Mouse (Mus musculus) stomach, embryonic 15.5 days (tissue): ENCODE measurements around the gene Ccdc9. TPM values are rescaled to one million over a fixed set of nuclear protein-coding genes. Genes with fewer than 3 reads are reported as not detected.

Experiments
- ATAC-seq: fragments of 200-750 bp; cut with Nextera tagmentation; 2 replicates; pipeline ENCODE4 v1.8.0; 2017; ENCODE audit warnings: low read depth, moderate number of reproducible peaks, moderate TSS enrichment; ENCODE audit not compliant: insufficient read depth, low FRiP score
- H3K27ac ChIP-seq: fragments of 300-500 bp; sonication (generic); 2 replicates; pipeline ENCODE4 v1.5.1; 2015; ENCODE audit warnings: mild to moderate bottlenecking, inconsistent platforms
- H3K27me3 ChIP-seq: fragments of 300-500 bp; sonication (generic); replicated peaks from 2 replicates; pipeline ENCODE4 v1.6.1; 2015; ENCODE audit warnings: inconsistent platforms
- H3K36me3 ChIP-seq: fragments of 300-500 bp; sonication (generic); 2 replicates; pipeline ENCODE4 v1.6.1; 2015; ENCODE audit warnings: inconsistent platforms
- H3K4me1 ChIP-seq: fragments of 300-500 bp; sonication (generic); 2 replicates; pipeline ENCODE4 v1.6.1; 2015; ENCODE audit warnings: inconsistent platforms
- H3K4me2 ChIP-seq: fragments of 300-500 bp; sonication (generic); 2 replicates; pipeline ENCODE4 v1.6.1; 2015; ENCODE audit warnings: mild to moderate bottlenecking, inconsistent platforms
- H3K4me3 ChIP-seq: fragments of 300-500 bp; sonication (generic); replicated peaks from 2 replicates; pipeline ENCODE4 v1.5.1; 2015; ENCODE audit warnings: inconsistent platforms
- H3K9ac ChIP-seq: fragments of 300-500 bp; sonication (generic); 2 replicates; pipeline ENCODE4 v1.6.1; 2015; ENCODE audit warnings: inconsistent platforms
- H3K9me3 ChIP-seq: fragments of 300-500 bp; sonication (generic); 2 replicates; pipeline ENCODE4 v1.6.1; 2016; ENCODE audit warnings: inconsistent platforms
- WGBS: fragments of 180-500 bp; shearing (Covaris S2); methylation state at CpG from one replicate; pipeline ENCODE4 v1.1.7; 2015; 5-methylcytosine and 5-hydroxymethylcytosine counted together
- polyA plus RNA-seq: library from polyadenylated mRNA; unstranded; fragments of >200 nt; fragmentation: Nextera tagmentation; extraction: Ambion mirVana; gene quantifications from 2 replicates; pipeline ENCODE4 v1.2.1, GENCODE M21; 2015

Gene Ccdc9
- polyA plus RNA-seq, 1 experiment from 2014 or later, result 26.7 TPM

DNA sequence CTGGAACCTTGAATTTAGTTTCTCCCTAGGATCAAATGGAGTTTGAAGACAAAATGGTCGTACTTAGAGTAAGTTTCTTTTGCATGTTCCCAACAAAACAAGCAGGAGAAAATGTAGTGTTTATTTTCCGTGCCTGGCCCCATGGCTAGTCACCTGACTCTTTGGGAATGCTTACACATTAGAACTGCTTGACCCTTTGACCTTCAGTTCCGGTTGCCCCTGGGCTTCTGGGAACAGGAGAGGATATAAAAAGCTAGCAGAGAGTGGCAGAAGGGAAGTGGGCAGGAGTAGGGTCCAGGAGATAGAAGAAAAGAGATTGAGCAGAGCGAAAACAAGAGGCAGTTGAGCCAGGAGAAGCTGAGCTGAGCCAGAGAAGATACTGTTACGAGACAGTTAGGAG, 56.7 kb downstream of the Ccdc9 start:
- ATAC-seq, result no peak
- H3K9ac ChIP-seq, result no peak overlapping the region
- H3K9me3 ChIP-seq, result no peaks in the 10 kb centered on the region
- WGBS, result 27% methylated on average over 5 of the region's 5 CpGs
- no peaks in the 10 kb centered on the region for H3K36me3 ChIP-seq
- no peaks in the 10 kb centered on the region for H3K27me3 ChIP-seq
- H3K4me2 ChIP-seq, result no peak overlapping the region
- no peak overlapping the region for H3K27ac ChIP-seq
- H3K4me1 ChIP-seq, result no peaks in the 10 kb centered on the region
- no peak overlapping the region for H3K4me3 ChIP-seq

Other genes with a start within 250 kb of the Ccdc9 start
- gene Bicra, start 238.9 kb downstream of the Ccdc9 start, polyA plus RNA-seq, result 5.8 and 7.2 TPM in 2 replicates
- gene Zfp541, start 225.0 kb downstream of the Ccdc9 start, polyA plus RNA-seq, result 0.04 and 0.10 TPM in 2 replicates
- 175 and 176 TPM in 2 replicates for gene Napa, start 188.3 kb downstream of the Ccdc9 start, polyA plus RNA-seq
- gene Kptn, start 166.9 kb downstream of the Ccdc9 start, polyA plus RNA-seq, result 29.5 and 29.9 TPM in 2 replicates
- gene Slc8a2, start 157.0 kb downstream of the Ccdc9 start, polyA plus RNA-seq, result 0.30 and 0.35 TPM in 2 replicates
- gene Meis3, start 111.7 kb downstream of the Ccdc9 start, polyA plus RNA-seq, result 28.2 and 28.8 TPM in 2 replicates
- 37.9 and 55.3 TPM in 2 replicates for gene Dhx34, start 64.8 kb downstream of the Ccdc9 start, polyA plus RNA-seq
- gene C5ar2, start 42.6 kb downstream of the Ccdc9 start, polyA plus RNA-seq, result 0.28 and 0.37 TPM in 2 replicates
- gene C5ar1, start 27.3 kb downstream of the Ccdc9 start, polyA plus RNA-seq, result 3.7 and 4.1 TPM in 2 replicates
- 20.5 and 21.1 TPM in 2 replicates for gene Inafm1, start 13.2 kb downstream of the Ccdc9 start, polyA plus RNA-seq
- gene Bbc3, start 21.6 kb upstream of the Ccdc9 start, polyA plus RNA-seq, result 6.7 and 7.4 TPM in 2 replicates
- 272 and 284 TPM in 2 replicates for gene Sae1, start 101.0 kb upstream of the Ccdc9 start, polyA plus RNA-seq
- 16.8 and 17.4 TPM in 2 replicates for gene Zc3h4, start 114.1 kb upstream of the Ccdc9 start, polyA plus RNA-seq
- gene Tmem160, start 166.0 kb upstream of the Ccdc9 start, polyA plus RNA-seq, result 48.5 and 57.0 TPM in 2 replicates
- 0.33 and 0.49 TPM in 2 replicates for gene Npas1, start 190.9 kb upstream of the Ccdc9 start, polyA plus RNA-seq